Mouse (Mus musculus) brain, embryonic 14.5 days (tissue): ENCODE measurements around the gene Slc22a1.

Experiments used
- CTCF ChIP-seq: fragments of 200-500 bp; IDR thresholded peaks from 2 replicates; pipeline ENCODE4 v1.5.1; 2012; ENCODE audit warnings: inconsistent platforms, mild to moderate bottlenecking, moderate library complexity, borderline replicate concordance; ENCODE audit not compliant: insufficient read depth, insufficient read length; ENCODE audit errors: extremely low read depth
- POLR2A ChIP-seq: fragments of 200-500 bp; IDR thresholded peaks from 2 replicates; pipeline ENCODE4 v1.6.1; 2012; ENCODE audit warnings: mild to moderate bottlenecking, inconsistent platforms, borderline replicate concordance; ENCODE audit not compliant: poor library complexity, insufficient read depth, insufficient read length, severe bottlenecking; ENCODE audit errors: extremely low read depth

DNA sequence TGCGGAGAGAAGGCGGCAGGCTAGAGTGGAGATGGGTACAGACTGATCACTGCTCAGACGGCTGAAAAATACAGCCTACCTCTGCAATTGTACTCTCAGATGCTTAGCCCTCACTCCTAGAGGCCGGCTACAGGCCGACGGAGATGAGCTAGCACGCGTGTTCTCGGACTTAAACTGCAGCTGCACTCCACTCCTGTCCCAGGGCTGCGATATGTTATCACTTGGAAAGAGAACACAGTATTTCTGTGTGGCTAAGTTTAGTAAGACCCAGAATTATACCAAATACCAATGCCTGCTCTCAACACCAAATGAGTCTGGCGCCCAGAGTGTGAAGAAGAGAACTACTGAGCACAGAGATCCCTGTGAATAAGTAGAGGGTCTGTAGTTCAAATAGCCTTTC, 23.0 kb downstream of the Slc22a1 start:
- TF ChIP-seq POLR2A: no peak
- TF ChIP-seq CTCF: no peak
